8 mouse cellular contexts compared by ENCODE assay signal in the genomic region with DNA sequence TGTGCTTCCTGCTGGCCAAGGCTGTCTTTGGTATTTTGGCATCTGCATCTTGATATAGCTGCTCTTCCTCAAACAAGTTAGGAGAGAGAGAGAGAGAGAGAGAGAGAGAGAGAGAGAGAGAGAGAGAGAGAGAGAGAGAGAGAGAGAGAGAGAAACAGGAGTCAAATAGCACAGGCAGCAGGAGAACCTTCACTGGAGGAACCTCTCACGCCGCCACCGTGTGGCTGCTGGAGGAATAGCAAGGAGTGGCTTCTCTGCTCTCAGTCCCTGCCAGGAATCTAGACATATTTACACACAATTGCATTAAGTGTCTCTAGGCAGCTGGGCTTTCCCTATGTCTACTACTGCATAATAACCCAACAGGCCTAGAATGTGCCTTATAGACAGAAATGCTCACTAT. TPM values are rescaled to one million over a fixed set of nuclear protein-coding genes. Genes with fewer than 3 reads are reported as not detected.
A peak's percentile ranks its signal among the peaks of the same experiment; 100 is the strongest.
DNase-seq lines count a peak whose midpoint lies in the region; ATAC-seq and TF ChIP-seq lines count a peak whose summit lies in the region.
"Not testable (repeated sequence)": the region's sequence is repeated elsewhere in the genome, so short reads cannot be mapped to it uniquely, and the experiment has no call there.
"Had no signal": no experiment of that assay in that cellular context is flagged by ENCODE, and none has a peak within 500 bp of the region (broad histone marks: within the 10 kb centered on the region; RNA-seq: fewer than 3 reads in every experiment).

No protein-coding gene starts in this region.

- H3K36me3 ChIP-seq in intestine, postnatal 0 days (ENCODE audit: control insufficient read depth, insufficient read depth); midbrain, embryonic 14.5 days (ENCODE audit: control insufficient read depth, insufficient read depth, low read length); small intestine, adult 2 months (ENCODE audit: control insufficient read depth, insufficient read depth, low read length): not testable (repeated sequence)

- H3K4me3 ChIP-seq in intestine, postnatal 0 days (ENCODE audit: low read depth, low read length); midbrain, embryonic 14.5 days (replicated peaks; ENCODE audit: low read depth, low read length); small intestine, adult 2 months (ENCODE audit: low read depth, low read length): not testable (repeated sequence)

- H3K4me2 ChIP-seq in intestine, postnatal 0 days (replicated peaks; ENCODE audit: low read depth); midbrain, embryonic 14.5 days (ENCODE audit: low read length): not testable (repeated sequence)

- TF ChIP-seq CTCF in intestine, postnatal 0 days (IDR thresholded peaks at IDR 0.05; ENCODE audit: low read depth), result peak; percentile 75
- TF ChIP-seq CTCF in small intestine, adult 2 months (IDR thresholded peaks at IDR 0.05; ENCODE audit: extremely low read depth, insufficient read length, insufficient replicate concordance, low read depth, low read length), result peak; percentile 53; the same call in 1 of the 2 replicates

- not testable (repeated sequence) for TF ChIP-seq POLR2A in small intestine, adult 2 months (IDR thresholded peaks at IDR 0.05; ENCODE audit: low read depth, low read length)

- H3K9me3 ChIP-seq in intestine, postnatal 0 days (ENCODE audit: control insufficient read depth); midbrain, embryonic 14.5 days (ENCODE audit: control insufficient read depth, low read length): not testable (repeated sequence)

- not testable (repeated sequence) for H3K27me3 ChIP-seq in intestine, postnatal 0 days (replicated peaks; ENCODE audit: control insufficient read depth, insufficient read depth, low read length); midbrain, embryonic 14.5 days (ENCODE audit: control insufficient read depth, insufficient read depth, low read length); small intestine, adult 2 months (ENCODE audit: control insufficient read depth, insufficient read depth, low read length)

- DNase-seq in adipocyte (ENCODE audit: low spot score), result peak; percentile 58
- peak; percentile 76 to 88 for DNase-seq in cerebellum, postnatal 25 days
- DNase-seq in gastrocnemius, adult 18-20 months (ENCODE audit: low spot score), result peak; percentile 53
- peak; percentile 69 for DNase-seq in left cerebral cortex, postnatal 4 days
- DNase-seq in midbrain, embryonic 14.5 days, result peak; percentile 84

- not testable (repeated sequence) for H3K9ac ChIP-seq in intestine, postnatal 0 days (ENCODE audit: low read depth, low read length); midbrain, embryonic 14.5 days (replicated peaks; ENCODE audit: low read length)

- not testable (repeated sequence) for ATAC-seq in intestine, postnatal 0 days; midbrain, embryonic 14.5 days (ENCODE audit: low FRiP score, low TSS enrichment)

- 0% methylated on average over 3 of the region's 3 CpGs for WGBS in intestine, postnatal 0 days
- 2% methylated on average over 3 of the region's 3 CpGs for WGBS in midbrain, embryonic 14.5 days
- 0% methylated on average over 3 of the region's 3 CpGs for WGBS in small intestine, adult 2 months

- H3K4me1 ChIP-seq in intestine, postnatal 0 days (replicated peaks; ENCODE audit: control insufficient read depth, insufficient read depth, low read length); midbrain, embryonic 14.5 days (ENCODE audit: control insufficient read depth, insufficient read depth, low read length); small intestine, adult 2 months (ENCODE audit: control insufficient read depth, insufficient read depth, insufficient read length, low read length): not testable (repeated sequence)

- intact Hi-C loops in left cerebral cortex, postnatal 4 days (cut with DNase I), result loop anchor here (1.0 kb wide), 1 partner anchor 15 kb away; no protein-coding TSS in a partner anchor

- not testable (repeated sequence) for H3K27ac ChIP-seq in intestine, postnatal 0 days (ENCODE audit: low read depth, low read length); midbrain, embryonic 14.5 days (replicated peaks; ENCODE audit: low read depth, low read length); small intestine, adult 2 months (ENCODE audit: insufficient read depth, low read depth, low read length)

RNA-seq across cellular contexts. Expression of gene Gm4559, which starts 4.0 kb away (rescaled TPM):
- not detected for total RNA-seq in gastrocnemius, adult 18-20 months (2021)
- not detected in 2 replicates for polyA plus RNA-seq in intestine, postnatal 0 days (2015; fragmentation: Nextera tagmentation; extraction: Ambion mirVana)
- total RNA-seq in left cerebral cortex, postnatal 4 days (2021), result not detected
- polyA plus RNA-seq in midbrain, embryonic 14.5 days (2014; fragmentation: Nextera tagmentation; extraction: Ambion mirVana), result not detected in 2 replicates
- polyA plus RNA-seq in small intestine, adult 2 months (2012; rRNA removed), result not detected in 2 replicates
- total RNA-seq: left cerebral cortex, adult 8-10 months had no signal

RNA-seq across cellular contexts. Expression of gene Krtap5-1, which starts 18.7 kb away (rescaled TPM):
- not detected for total RNA-seq in gastrocnemius, adult 18-20 months (2021)
- not detected in 2 replicates for polyA plus RNA-seq in intestine, postnatal 0 days (2015; fragmentation: Nextera tagmentation; extraction: Ambion mirVana)
- not detected for total RNA-seq in left cerebral cortex, postnatal 4 days (2021)
- polyA plus RNA-seq in midbrain, embryonic 14.5 days (2014; fragmentation: Nextera tagmentation; extraction: Ambion mirVana), result not detected in 2 replicates
- polyA plus RNA-seq in small intestine, adult 2 months (2012; rRNA removed), result not detected in 2 replicates
- total RNA-seq: left cerebral cortex, adult 8-10 months had no signal

RNA-seq across cellular contexts. Expression of gene Gm2431, which starts 20.0 kb away (rescaled TPM):
- total RNA-seq in gastrocnemius, adult 18-20 months (2021), result not detected
- polyA plus RNA-seq in intestine, postnatal 0 days (2015; fragmentation: Nextera tagmentation; extraction: Ambion mirVana), result not detected in 2 replicates
- total RNA-seq in left cerebral cortex, postnatal 4 days (2021), result not detected
- polyA plus RNA-seq in midbrain, embryonic 14.5 days (2014; fragmentation: Nextera tagmentation; extraction: Ambion mirVana), result not detected in 2 replicates
- polyA plus RNA-seq in small intestine, adult 2 months (2012; rRNA removed), result not detected in 2 replicates
- total RNA-seq: left cerebral cortex, adult 8-10 months had no signal

RNA-seq across cellular contexts. Expression of gene Krtap5-4, which starts 25.2 kb away (rescaled TPM):
- total RNA-seq in gastrocnemius, adult 18-20 months (2021), result not detected
- polyA plus RNA-seq in intestine, postnatal 0 days (2015; fragmentation: Nextera tagmentation; extraction: Ambion mirVana), result not detected in 2 replicates
- total RNA-seq in left cerebral cortex, postnatal 4 days (2021), result not detected
- polyA plus RNA-seq in midbrain, embryonic 14.5 days (2014; fragmentation: Nextera tagmentation; extraction: Ambion mirVana), result not detected in 2 replicates
- polyA plus RNA-seq in small intestine, adult 2 months (2012; rRNA removed), result not detected in 2 replicates
- total RNA-seq: left cerebral cortex, adult 8-10 months had no signal

RNA-seq across cellular contexts. Expression of gene Gm40460, which starts 37.3 kb away (rescaled TPM):
- total RNA-seq in gastrocnemius, adult 18-20 months (2021), result not detected
- polyA plus RNA-seq in intestine, postnatal 0 days (2015; fragmentation: Nextera tagmentation; extraction: Ambion mirVana), result not detected in 2 replicates
- total RNA-seq in left cerebral cortex, postnatal 4 days (2021), result not detected
- polyA plus RNA-seq in midbrain, embryonic 14.5 days (2014; fragmentation: Nextera tagmentation; extraction: Ambion mirVana), result not detected in 2 replicates
- not detected in 2 replicates for polyA plus RNA-seq in small intestine, adult 2 months (2012; rRNA removed)
- total RNA-seq: left cerebral cortex, adult 8-10 months had no signal
